Mouse (Mus musculus) kidney, embryonic 16.5 days (tissue): ENCODE measurements around the gene Paqr4. TPM values are rescaled to one million over a fixed set of nuclear protein-coding genes. Genes with fewer than 3 reads are reported as not detected.

Experiments used
- ATAC-seq: fragments of 200-750 bp; cut with Nextera tagmentation; 2 replicates; pipeline ENCODE4 v1.8.0; 2017; ENCODE audit warnings: moderate TSS enrichment; ENCODE audit not compliant: low FRiP score, low TSS enrichment
- H3K27ac ChIP-seq: fragments of 300-500 bp; sonication (generic); 2 replicates; pipeline ENCODE4 v1.5.1; 2014; ENCODE audit warnings: low read length
- H3K27me3 ChIP-seq: fragments of 300-500 bp; sonication (generic); 2 replicates; pipeline ENCODE4 v1.6.1; 2014; ENCODE audit warnings: low read length, control low read depth, mixed read lengths; ENCODE audit not compliant: insufficient read depth
- H3K36me3 ChIP-seq: fragments of 300-500 bp; sonication (generic); 2 replicates; pipeline ENCODE4 v1.6.1; 2014; ENCODE audit warnings: low read length, control low read depth, mixed read lengths; ENCODE audit not compliant: insufficient read depth
- H3K4me1 ChIP-seq: fragments of 300-500 bp; sonication (generic); 2 replicates; pipeline ENCODE4 v1.6.1; 2014; ENCODE audit warnings: low read length, control low read depth, mixed read lengths; ENCODE audit not compliant: insufficient read depth
- H3K4me2 ChIP-seq: fragments of 300-500 bp; sonication (generic); replicated peaks from 2 replicates; pipeline ENCODE4 v1.6.1; 2014; ENCODE audit warnings: low read depth, low read length
- H3K4me3 ChIP-seq: fragments of 300-500 bp; sonication (generic); 2 replicates; pipeline ENCODE4 v1.5.1; 2014; ENCODE audit warnings: mild to moderate bottlenecking, low read length
- H3K9ac ChIP-seq: fragments of 300-500 bp; sonication (generic); replicated peaks from 2 replicates; pipeline ENCODE4 v1.6.1; 2014; ENCODE audit warnings: low read length
- H3K9me3 ChIP-seq: fragments of 300-500 bp; sonication (generic); 2 replicates; pipeline ENCODE4 v1.6.1; 2016; ENCODE audit warnings: low read length, control low read depth
- WGBS: fragments of 180-500 bp; shearing (Covaris S2); extraction: QIAGEN DNeasy Blood & Tissue Kit; methylation state at CpG from one replicate; pipeline ENCODE4 v1.1.7; 2014; 5-methylcytosine and 5-hydroxymethylcytosine counted together
- polyA plus RNA-seq: library from polyadenylated mRNA; unstranded; fragments of >200 nt; fragmentation: Nextera tagmentation; extraction: Ambion mirVana; gene quantifications from 2 replicates; pipeline ENCODE4 v1.2.1, GENCODE M21; 2015

Paqr4 gene
- polyA plus RNA-seq, 1 experiment from 2014 or later: 25.4 TPM

DNA sequence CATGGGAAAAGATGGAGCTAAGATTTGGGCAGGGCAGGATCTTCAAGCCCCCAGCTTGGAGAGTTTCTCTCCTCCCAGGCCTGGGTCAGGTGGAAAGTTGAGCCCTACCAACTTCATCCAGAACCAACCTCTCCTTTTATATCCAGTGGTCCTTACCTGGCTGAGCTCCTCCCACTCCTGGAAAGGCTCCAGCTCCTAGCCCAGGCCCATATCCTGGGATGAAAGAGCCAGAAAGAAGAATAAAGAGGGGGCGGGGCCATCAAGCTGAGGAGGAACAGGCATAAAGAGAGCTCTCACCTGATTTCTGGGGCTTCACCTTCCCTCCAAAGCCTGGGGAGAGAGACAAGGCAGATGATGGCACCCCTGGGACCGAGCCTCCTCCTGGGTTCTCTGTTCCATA is 23.7 kb downstream of the Paqr4 start:
- Histone ChIP-seq H3K4me3 (no peak overlapping the region), H3K27ac (no peak overlapping the region), H3K36me3 (no peaks in the 10 kb centered on the region), H3K4me2 (no peak overlapping the region), H3K9me3 (no peaks in the 10 kb centered on the region), H3K4me1 (no peaks in the 10 kb centered on the region), H3K27me3 (no peaks in the 10 kb centered on the region), H3K9ac (no peak overlapping the region)
- 61% methylated on average over 2 of the region's 2 CpGs for WGBS
- no peak; the same call in 1 of the 2 replicates for ATAC-seq

DNA sequence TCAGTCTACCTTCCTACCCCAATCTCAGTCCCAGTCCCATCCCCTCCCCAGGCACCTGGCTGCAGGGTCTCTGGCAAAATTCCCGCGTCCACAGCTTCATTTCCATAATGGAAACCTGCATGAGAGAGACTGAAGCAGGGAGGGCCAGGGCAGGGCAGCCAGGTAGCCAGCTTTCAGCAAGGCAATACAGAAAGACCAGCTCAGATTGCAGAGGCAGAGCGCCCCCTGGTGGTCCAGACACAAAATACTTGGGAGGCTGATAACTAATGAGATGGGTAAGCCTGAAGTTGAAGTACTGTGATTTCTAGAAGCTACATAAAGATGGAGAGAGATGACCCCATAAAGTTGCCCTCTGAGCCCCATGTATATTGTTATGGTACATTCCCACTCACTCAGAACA is 34.5 kb downstream of the Paqr4 start:
- no peaks in the 10 kb centered on the region for H3K36me3 ChIP-seq

DNA sequence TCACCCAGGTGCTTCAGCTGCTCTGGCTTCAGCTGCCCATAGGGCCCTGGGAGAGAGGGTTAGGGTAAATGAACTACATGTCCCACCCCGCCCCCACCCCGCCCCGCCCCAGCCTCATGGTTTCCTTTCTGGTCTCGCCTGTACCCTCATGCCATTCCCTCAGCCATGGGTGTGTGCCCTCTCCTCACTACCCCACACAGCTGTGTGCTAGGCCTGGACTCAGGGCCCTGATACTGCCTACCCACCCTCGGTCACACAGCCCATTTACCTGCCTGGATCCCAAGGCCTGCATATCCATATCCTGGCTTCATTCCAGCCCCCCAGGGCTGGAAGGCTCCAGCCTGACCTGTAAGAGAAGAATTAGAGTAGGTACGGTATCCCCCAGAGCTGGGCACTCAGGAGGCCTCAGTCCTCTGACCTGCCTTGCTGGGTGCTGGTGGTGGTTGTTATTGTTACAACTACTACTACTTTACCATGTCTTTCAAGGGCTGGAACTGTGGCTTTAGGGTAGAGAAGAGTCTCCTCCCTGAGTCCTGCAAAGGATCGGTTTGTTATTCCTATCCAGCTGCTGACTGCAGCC is 35.1 kb downstream of the Paqr4 start:
- H3K4me1 ChIP-seq: no peaks in the 10 kb centered on the region
- H3K27me3 ChIP-seq: peaks cover 6% of the 10 kb centered on the region; the same call in 1 of the 2 replicates
- no peak overlapping the region for H3K4me2 ChIP-seq
- peak; percentile 64 for ATAC-seq
- 74% methylated on average over 7 of the region's 7 CpGs for WGBS
- no peak overlapping the region for H3K9ac ChIP-seq
- H3K9me3 ChIP-seq: no peaks in the 10 kb centered on the region
- H3K4me3 ChIP-seq: no peak overlapping the region
- no peaks in the 10 kb centered on the region for H3K36me3 ChIP-seq
- no peak overlapping the region for H3K27ac ChIP-seq

More for the DNA sequence above, 34.5 kb downstream of the Paqr4 start:
- WGBS: 3% methylated on average over 3 of the region's 3 CpGs
- H3K9me3 ChIP-seq: no peaks in the 10 kb centered on the region
- no peak overlapping the region for H3K4me2 ChIP-seq
- no peak overlapping the region for H3K9ac ChIP-seq
- H3K4me1 ChIP-seq: no peaks in the 10 kb centered on the region
- H3K27ac ChIP-seq: no peak overlapping the region
- H3K4me3 ChIP-seq: no peak overlapping the region
- peak; percentile 25 for ATAC-seq
- H3K27me3 ChIP-seq: peaks cover under 1% of the 10 kb centered on the region; the same call in 1 of the 2 replicates

DNA sequence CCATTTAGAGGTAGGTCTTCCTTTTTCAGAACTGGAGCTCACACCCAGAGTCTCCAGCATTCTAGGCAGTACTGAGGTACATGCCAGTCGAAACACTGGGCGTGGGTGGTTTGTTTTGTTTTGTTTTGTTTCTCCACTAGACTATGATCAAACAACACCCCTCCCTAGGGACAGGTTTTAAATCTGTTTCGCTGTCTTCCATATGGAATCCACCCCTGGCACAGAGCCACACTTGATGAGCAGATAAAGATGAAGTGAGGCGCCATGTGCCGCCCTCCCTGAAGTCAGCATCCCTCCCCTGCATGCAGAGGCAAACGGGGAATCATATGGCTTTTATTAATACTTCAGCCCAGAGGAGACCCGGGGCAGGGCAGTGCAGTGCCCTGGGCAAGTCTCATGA is 35.9 kb downstream of the Paqr4 start:
- Histone ChIP-seq H3K4me1 (no peaks in the 10 kb centered on the region), H3K4me2 (no peak overlapping the region), H3K36me3 (no peaks in the 10 kb centered on the region), H3K9ac (no peak overlapping the region), H3K9me3 (no peaks in the 10 kb centered on the region), H3K27ac (no peak overlapping the region), H3K4me3 (no peak overlapping the region), H3K27me3 (peaks cover 10% of the 10 kb centered on the region; the same call in 1 of the 2 replicates)
- ATAC-seq: no peak
- 39% methylated on average over 7 of the region's 7 CpGs for WGBS

DNA sequence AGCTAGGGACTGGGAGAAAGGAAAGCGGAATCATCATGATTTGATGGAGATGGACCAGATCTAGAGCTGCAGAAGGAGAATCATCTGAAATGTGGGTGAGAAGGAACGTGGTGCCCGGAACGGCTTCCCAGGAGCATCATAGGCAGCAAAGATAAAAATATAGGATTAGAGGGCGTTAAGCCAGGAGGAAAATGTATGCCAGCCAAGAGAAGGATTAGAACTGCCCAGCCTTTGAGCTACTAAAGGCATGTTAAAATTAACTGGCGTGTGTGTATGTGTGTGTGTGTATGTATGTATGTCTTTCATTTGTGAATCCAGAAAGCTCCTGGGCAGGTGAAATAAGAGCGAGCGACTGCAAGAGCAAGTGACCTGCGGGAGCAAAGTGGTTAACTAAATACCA is 37.4 kb downstream of the Paqr4 start:
- no peaks in the 10 kb centered on the region for H3K36me3 ChIP-seq
- no peak overlapping the region for H3K4me2 ChIP-seq
- 83% methylated on average over 9 of the region's 9 CpGs for WGBS
- H3K27me3 ChIP-seq: peaks cover 12% of the 10 kb centered on the region; the same call in 1 of the 2 replicates
- H3K27ac ChIP-seq: no peak overlapping the region
- no peak overlapping the region for H3K4me3 ChIP-seq
- ATAC-seq: no peak
- H3K9ac ChIP-seq: no peak overlapping the region
- H3K9me3 ChIP-seq: no peaks in the 10 kb centered on the region
- H3K4me1 ChIP-seq: peaks cover 12% of the 10 kb centered on the region

DNA sequence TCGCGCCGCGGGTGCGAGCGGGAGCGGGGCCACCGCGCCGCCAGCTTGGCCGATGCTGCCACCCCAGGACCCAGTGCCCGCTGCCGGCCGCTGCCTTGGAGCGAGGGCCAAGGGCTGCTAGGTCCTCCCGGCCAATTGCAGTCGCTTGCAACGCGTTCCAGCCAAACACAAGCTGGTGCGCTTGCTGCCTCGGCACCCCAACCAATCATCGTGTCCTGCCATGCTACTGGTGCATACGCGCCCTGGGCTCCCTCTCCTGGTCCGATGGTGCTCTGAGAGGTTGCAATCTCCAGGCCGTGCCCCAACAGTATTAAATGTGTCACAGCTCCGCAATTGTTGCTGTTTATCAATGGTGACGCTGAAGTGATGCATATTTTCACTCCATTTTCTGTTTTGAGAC is 40.6 kb downstream of the Paqr4 start:
- peaks cover 12% of the 10 kb centered on the region; the same call in 1 of the 2 replicates for H3K27me3 ChIP-seq
- no peak overlapping the region for H3K27ac ChIP-seq
- no peaks in the 10 kb centered on the region for H3K36me3 ChIP-seq
- H3K9me3 ChIP-seq: no peaks in the 10 kb centered on the region
- peak; percentile 91 for ATAC-seq
- peaks cover 27% of the 10 kb centered on the region for H3K4me1 ChIP-seq
- H3K9ac ChIP-seq: peak overlapping the region; percentile 76
- WGBS: 0% methylated on average over 28 of the region's 28 CpGs
- peak overlapping the region; percentile 99 for H3K4me2 ChIP-seq
- peak overlapping the region; percentile 61 for H3K4me3 ChIP-seq

GRCm38 (mm10) chr17:23699131-23700077 is 41.3 kb downstream of the Paqr4 start:
- Histone ChIP-seq H3K4me3 (peak overlapping the region; percentile 61), H3K9ac (peak overlapping the region; percentile 76), H3K9me3 (no peaks in the 10 kb centered on the region), H3K27ac (peak overlapping the region; percentile 55; the same call in 1 of the 2 replicates), H3K4me1 (peaks cover 34% of the 10 kb centered on the region), H3K36me3 (no peaks in the 10 kb centered on the region), H3K27me3 (peaks cover 12% of the 10 kb centered on the region; the same call in 1 of the 2 replicates), H3K4me2 (peak overlapping the region; percentile 99)
- ATAC-seq: peak; percentile 54
- WGBS: under 1% methylated on average over 55 of the region's 101 CpGs

- H3K27me3 ChIP-seq: peaks cover 8% of the 10 kb centered on the region; the same call in 1 of the 2 replicates
- no peak overlapping the region for H3K4me3 ChIP-seq
- no peak overlapping the region for H3K4me2 ChIP-seq
- ATAC-seq: peak; percentile 68
- H3K36me3 ChIP-seq: no peaks in the 10 kb centered on the region
- WGBS: 10% methylated on average over 3 of the region's 3 CpGs
- H3K4me1 ChIP-seq: peaks cover 42% of the 10 kb centered on the region
- H3K27ac ChIP-seq: peak overlapping the region; percentile 81
- H3K9me3 ChIP-seq: no peaks in the 10 kb centered on the region
- H3K9ac ChIP-seq: no peak overlapping the region
Observed at GRCm38 (mm10) chr17:23695801-23696200, 44.9 kb downstream of the Paqr4 start.

DNA sequence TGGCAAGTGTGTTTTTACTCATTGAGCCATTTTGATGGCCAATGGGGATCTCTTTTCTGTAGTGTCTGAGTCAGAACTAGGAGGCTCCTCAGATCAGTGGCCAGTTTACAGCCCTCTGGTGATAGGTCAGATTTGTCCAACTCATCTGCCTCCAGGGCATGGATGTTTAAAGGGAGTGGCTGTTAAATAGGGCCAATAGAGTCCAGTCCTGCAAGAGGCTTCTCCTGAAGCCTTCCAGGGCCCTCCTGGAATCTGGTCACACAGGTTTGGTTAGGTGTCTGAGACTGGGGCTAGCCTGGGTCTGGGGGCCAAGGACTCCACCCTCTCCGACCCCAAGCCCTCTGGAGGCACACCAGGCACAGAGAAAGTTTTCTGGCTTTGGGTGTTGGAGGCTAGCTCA is 46.2 kb downstream of the Paqr4 start:
- no peak overlapping the region for H3K4me3 ChIP-seq
- H3K4me2 ChIP-seq: no peak overlapping the region
- peak overlapping the region; percentile 51; the same call in 1 of the 2 replicates for H3K27ac ChIP-seq
- 68% methylated on average over 1 of the region's 1 CpGs for WGBS
- H3K4me1 ChIP-seq: peaks cover 42% of the 10 kb centered on the region
- no peaks in the 10 kb centered on the region for H3K9me3 ChIP-seq
- H3K9ac ChIP-seq: no peak overlapping the region
- peaks cover 2% of the 10 kb centered on the region; the same call in 1 of the 2 replicates for H3K27me3 ChIP-seq
- ATAC-seq: peak; percentile 36; the same call in 1 of the 2 replicates
- H3K36me3 ChIP-seq: no peaks in the 10 kb centered on the region
